Mouse (Mus musculus): ENCODE results near the gene Olfr722. TPM values are rescaled to one million over a fixed set of nuclear protein-coding genes. Genes with fewer than 3 reads are reported as not detected.
"Not testable (repeated sequence)": the region's sequence is repeated elsewhere in the genome, so short reads cannot be mapped to it uniquely, and the experiment has no call there.

The Olfr722 gene
- not detected in 3 replicates for total RNA-seq (2017)

GRCm38 (mm10) chr14:49901899-49902298 lies at the start of gene Olfr722:
TSS of gene Olfr722 (minus strand) at chr14:49901999.
- no peak for ATAC-seq (replicated peaks; ENCODE audit: insufficient number of reproducible peaks, low FRiP score, low TSS enrichment, poor library complexity, severe bottlenecking)

- not testable (repeated sequence) for ATAC-seq (replicated peaks; ENCODE audit: insufficient number of reproducible peaks, low FRiP score, low TSS enrichment, poor library complexity, severe bottlenecking)
These were observed 29.9 kb upstream of the Olfr722 start, which contains the start of gene Olfr723 for GRCm38 (mm10) chr14:49931687-49932086. TSS of gene Olfr723 (minus strand) at chr14:49931787.

- no peak for ATAC-seq (replicated peaks; ENCODE audit: insufficient number of reproducible peaks, low FRiP score, low TSS enrichment, poor library complexity, severe bottlenecking)
These were observed 41.4 kb downstream of the Olfr722 start for GRCm38 (mm10) chr14:49860387-49860786.

Other genes starting within 250 kb of the Olfr722 start
- gene Armh4, start 118.6 kb downstream of the Olfr722 start, total RNA-seq (2017): not detected in 3 replicates
- not detected in 3 replicates for gene Olfr723, start 29.8 kb upstream of the Olfr722 start, total RNA-seq (2017)
- gene Olfr724, start 61.3 kb upstream of the Olfr722 start, total RNA-seq (2017): not detected in 3 replicates
- not detected in 3 replicates for gene Olfr725, start 138.4 kb upstream of the Olfr722 start, total RNA-seq (2017)
- gene Olfr726, start 189.0 kb upstream of the Olfr722 start, total RNA-seq (2017): not detected in 3 replicates
- gene Olfr727, start 221.2 kb upstream of the Olfr722 start, total RNA-seq (2017): not detected in 3 replicates
- gene Olfr728, start 240.7 kb upstream of the Olfr722 start, total RNA-seq (2017): not detected in 3 replicates